Mouse (Mus musculus) hindbrain, embryonic 16.5 days (tissue): ENCODE measurements at regions not wholly inside any gene's neighbourhood (a gene's known extent, or its start where the extent isn't known, plus 50 kb on each side); places are given as distances from the start of the nearest gene placed in this dataset.

Experiments
- ATAC-seq: fragments of 200-750 bp; cut with Nextera tagmentation; 2 replicates; pipeline ENCODE4 v1.8.0; 2017; ENCODE audit warnings: moderate TSS enrichment, moderate library complexity
- H3K27ac ChIP-seq: fragments of 300-500 bp; sonication (generic); 2 replicates; pipeline ENCODE4 v1.5.1; 2014; ENCODE audit warnings: low read depth, mild to moderate bottlenecking, control low read depth, low read length, moderate library complexity
- H3K27me3 ChIP-seq: fragments of 300-500 bp; sonication (generic); replicated peaks from 2 replicates; pipeline ENCODE4 v1.6.1; 2014; ENCODE audit warnings: low read length; ENCODE audit not compliant: control insufficient read depth, insufficient read depth
- H3K36me3 ChIP-seq: fragments of 300-500 bp; sonication (generic); 2 replicates; pipeline ENCODE4 v1.6.1; 2014; ENCODE audit warnings: mild to moderate bottlenecking, low read length, moderate library complexity, mixed read lengths; ENCODE audit not compliant: control insufficient read depth, insufficient read depth
- H3K4me1 ChIP-seq: fragments of 300-500 bp; sonication (generic); 2 replicates; pipeline ENCODE4 v1.6.1; 2014; ENCODE audit warnings: low read depth, low read length; ENCODE audit not compliant: control insufficient read depth, insufficient read depth
- H3K4me2 ChIP-seq: fragments of 300-500 bp; sonication (generic); 2 replicates; pipeline ENCODE4 v1.6.1; 2014; ENCODE audit warnings: mild to moderate bottlenecking, low read length, control low read depth, moderate library complexity
- H3K4me3 ChIP-seq: fragments of 300-500 bp; sonication (generic); 2 replicates; pipeline ENCODE4 v1.5.1; 2014; ENCODE audit warnings: mild to moderate bottlenecking, low read length, control low read depth, moderate library complexity
- H3K9ac ChIP-seq: fragments of 300-500 bp; sonication (generic); 2 replicates; pipeline ENCODE4 v1.6.1; 2014; ENCODE audit warnings: low read depth, mild to moderate bottlenecking, control low read depth, low read length, moderate library complexity
- H3K9me3 ChIP-seq: fragments of 300-500 bp; sonication (generic); 2 replicates; pipeline ENCODE4 v1.6.1; 2014; ENCODE audit warnings: mild to moderate bottlenecking, low read length, moderate library complexity; ENCODE audit not compliant: control insufficient read depth
- WGBS: fragments of 180-500 bp; shearing (Covaris S2); extraction: QIAGEN DNeasy Blood & Tissue Kit; methylation state at CpG from one replicate; pipeline ENCODE4 v1.1.7; 2014; 5-methylcytosine and 5-hydroxymethylcytosine counted together

- no peak overlapping the region for H3K4me2 ChIP-seq
- no peak overlapping the region for H3K4me3 ChIP-seq
- H3K9ac ChIP-seq, result no peak overlapping the region
- no peaks in the 10 kb centered on the region for H3K4me1 ChIP-seq
- ATAC-seq, result no peak
- no peak overlapping the region for H3K27ac ChIP-seq
- no peaks in the 10 kb centered on the region for H3K27me3 ChIP-seq
- no peaks in the 10 kb centered on the region for H3K9me3 ChIP-seq
- no peaks in the 10 kb centered on the region for H3K36me3 ChIP-seq
- 66% methylated on average over 4 of the region's 4 CpGs for WGBS
Measured at GRCm38 (mm10) chr1:163562166-163562733, 158.8 kb upstream of the Gorab start.

- Histone ChIP-seq H3K36me3 (no peaks in the 10 kb centered on the region), H3K4me1 (no peaks in the 10 kb centered on the region), H3K9ac (no peak overlapping the region), H3K27me3 (no peaks in the 10 kb centered on the region), H3K27ac (no peak overlapping the region), H3K9me3 (no peaks in the 10 kb centered on the region), H3K4me2 (no peak overlapping the region), H3K4me3 (no peak overlapping the region)
- ATAC-seq, result no peak
- WGBS, result 60% methylated on average over 5 of the region's 5 CpGs
Measured at GRCm38 (mm10) chr1:163561016-163561415, 157.5 kb upstream of the Gorab start.

- no peaks in the 10 kb centered on the region for H3K4me1 ChIP-seq
- H3K4me2 ChIP-seq, result no peak overlapping the region
- ATAC-seq, result no peak
- H3K36me3 ChIP-seq, result no peaks in the 10 kb centered on the region
- 82% methylated on average over 8 of the region's 8 CpGs for WGBS
- no peak overlapping the region for H3K9ac ChIP-seq
- no peaks in the 10 kb centered on the region for H3K27me3 ChIP-seq
- H3K9me3 ChIP-seq, result no peaks in the 10 kb centered on the region
- no peak overlapping the region for H3K4me3 ChIP-seq
- no peak overlapping the region for H3K27ac ChIP-seq
Measured at GRCm38 (mm10) chr1:163560276-163560943, 156.9 kb upstream of the Gorab start.

GRCm38 (mm10) chr1:163557875-163558274 lies 154.4 kb upstream of the Gorab start:
- WGBS, result 85% methylated on average over 7 of the region's 7 CpGs
- Histone ChIP-seq H3K36me3 (no peaks in the 10 kb centered on the region), H3K4me2 (no peak overlapping the region), H3K9me3 (no peaks in the 10 kb centered on the region), H3K9ac (no peak overlapping the region), H3K4me3 (no peak overlapping the region), H3K27ac (no peak overlapping the region), H3K4me1 (no peaks in the 10 kb centered on the region), H3K27me3 (no peaks in the 10 kb centered on the region)
- ATAC-seq, result no peak

- 77% methylated on average over 2 of the region's 2 CpGs for WGBS
Measured at GRCm38 (mm10) chr1:163555185-163555584, 151.7 kb upstream of the Gorab start.

GRCm38 (mm10) chr1:163538776-163539492 lies 135.5 kb upstream of the Gorab start:
- Histone ChIP-seq H3K9ac (no peak overlapping the region), H3K27me3 (no peaks in the 10 kb centered on the region), H3K9me3 (no peaks in the 10 kb centered on the region), H3K4me1 (no peaks in the 10 kb centered on the region), H3K4me3 (no peak overlapping the region), H3K36me3 (no peaks in the 10 kb centered on the region), H3K4me2 (no peak overlapping the region), H3K27ac (no peak overlapping the region)
- WGBS, result 87% methylated on average over 8 of the region's 8 CpGs
- ATAC-seq, result no peak

More at GRCm38 (mm10) chr1:163555185-163555584, 151.7 kb upstream of the Gorab start:
- Histone ChIP-seq H3K4me3 (no peak overlapping the region), H3K27me3 (no peaks in the 10 kb centered on the region), H3K9ac (no peak overlapping the region), H3K9me3 (no peaks in the 10 kb centered on the region), H3K4me1 (no peaks in the 10 kb centered on the region), H3K36me3 (no peaks in the 10 kb centered on the region), H3K4me2 (no peak overlapping the region), H3K27ac (no peak overlapping the region)
- no peak for ATAC-seq

GRCm38 (mm10) chr1:163530563-163530962 lies 127.1 kb upstream of the Gorab start:
- Histone ChIP-seq H3K27ac (no peak overlapping the region), H3K4me2 (no peak overlapping the region), H3K4me3 (no peak overlapping the region), H3K36me3 (no peaks in the 10 kb centered on the region), H3K9ac (no peak overlapping the region), H3K27me3 (no peaks in the 10 kb centered on the region), H3K9me3 (no peaks in the 10 kb centered on the region), H3K4me1 (no peaks in the 10 kb centered on the region)
- WGBS, result 72% methylated on average over 4 of the region's 4 CpGs
- no peak for ATAC-seq

GRCm38 (mm10) chr1:163517966-163518365 lies 114.5 kb upstream of the Gorab start:
- no peak overlapping the region for H3K27ac ChIP-seq
- no peaks in the 10 kb centered on the region for H3K36me3 ChIP-seq
- no peaks in the 10 kb centered on the region for H3K4me1 ChIP-seq
- no peaks in the 10 kb centered on the region for H3K9me3 ChIP-seq
- H3K9ac ChIP-seq, result no peak overlapping the region
- no peak overlapping the region for H3K4me3 ChIP-seq
- no peak for ATAC-seq
- H3K27me3 ChIP-seq, result no peaks in the 10 kb centered on the region
- no peak overlapping the region for H3K4me2 ChIP-seq
- 90% methylated on average over 5 of the region's 5 CpGs for WGBS

GRCm38 (mm10) chr1:163512847-163513246 lies 109.4 kb upstream of the Gorab start:
- Histone ChIP-seq H3K27ac (no peak overlapping the region), H3K4me1 (no peaks in the 10 kb centered on the region), H3K4me2 (no peak overlapping the region), H3K27me3 (no peaks in the 10 kb centered on the region), H3K4me3 (no peak overlapping the region), H3K36me3 (no peaks in the 10 kb centered on the region), H3K9ac (no peak overlapping the region), H3K9me3 (no peaks in the 10 kb centered on the region)
- no peak for ATAC-seq
